Mouse (Mus musculus): ENCODE results near the gene Sf3b6. TPM values are rescaled to one million over a fixed set of nuclear protein-coding genes. Genes with fewer than 3 reads are reported as not detected.

Sf3b6 gene
- polyA plus RNA-seq, 1 experiment from 2014 or later = 282 TPM

- Histone ChIP-seq H3K4me1 (replicated peaks; ENCODE audit: control insufficient read depth, insufficient read depth, low read length) (0 out of 2 replicates have a peak, but pooled peaks cover 6% of the 10 kb centered on the region), H3K27me3 (replicated peaks; ENCODE audit: control insufficient read depth, insufficient read depth, low read length) (no peaks in the 10 kb centered on the region), H3K4me3 (ENCODE audit: low read depth, low read length) (no peak overlapping the region), H3K9me3 (ENCODE audit: control insufficient read depth, low read length) (no peaks in the 10 kb centered on the region), H3K4me2 (ENCODE audit: low read length) (no peak overlapping the region), H3K27ac (ENCODE audit: low read depth) (no peak overlapping the region), H3K9ac (ENCODE audit: low read length) (no peak overlapping the region), H3K36me3 (ENCODE audit: control insufficient read depth, insufficient read depth, low read length) (no peaks in the 10 kb centered on the region)
- WGBS = 93% methylated on average over 5 of the region's 5 CpGs
- DNase-seq (ENCODE audit: low spot score) = no peak
- ATAC-seq (replicated peaks; ENCODE audit: low FRiP score, low TSS enrichment, low read depth) = no peak
Observed at GRCm38 (mm10) chr12:4871260-4871659, 53.9 kb downstream of the Sf3b6 start.

GRCm38 (mm10) chr12:4872273-4872672, 54.9 kb downstream of the Sf3b6 start:
- no peak for ATAC-seq (replicated peaks; ENCODE audit: low FRiP score, low TSS enrichment, low read depth)
- no peak overlapping the region for H3K27ac ChIP-seq (ENCODE audit: low read depth)
- H3K4me3 ChIP-seq (ENCODE audit: low read depth, low read length) = no peak overlapping the region
- H3K4me2 ChIP-seq (ENCODE audit: low read length) = no peak overlapping the region
- H3K9me3 ChIP-seq (ENCODE audit: control insufficient read depth, low read length) = no peaks in the 10 kb centered on the region
- 59% methylated on average over 4 of the region's 4 CpGs for WGBS
- 0 out of 2 replicates have a peak, but pooled peaks cover 6% of the 10 kb centered on the region for H3K4me1 ChIP-seq (replicated peaks; ENCODE audit: control insufficient read depth, insufficient read depth, low read length)
- no peak overlapping the region for H3K9ac ChIP-seq (ENCODE audit: low read length)
- no peak for DNase-seq (ENCODE audit: low spot score)
- no peaks in the 10 kb centered on the region for H3K36me3 ChIP-seq (ENCODE audit: control insufficient read depth, insufficient read depth, low read length)
- no peaks in the 10 kb centered on the region for H3K27me3 ChIP-seq (replicated peaks; ENCODE audit: control insufficient read depth, insufficient read depth, low read length)

GRCm38 (mm10) chr12:4872983-4873477, 55.7 kb downstream of the Sf3b6 start:
- no peaks in the 10 kb centered on the region for H3K9me3 ChIP-seq (ENCODE audit: control insufficient read depth, low read length)
- DNase-seq (ENCODE audit: low spot score) = no peak
- H3K27me3 ChIP-seq (replicated peaks; ENCODE audit: control insufficient read depth, insufficient read depth, low read length) = no peaks in the 10 kb centered on the region
- no peak overlapping the region for H3K27ac ChIP-seq (ENCODE audit: low read depth)
- H3K4me2 ChIP-seq (ENCODE audit: low read length) = no peak overlapping the region
- H3K9ac ChIP-seq (ENCODE audit: low read length) = no peak overlapping the region
- no peaks in the 10 kb centered on the region for H3K36me3 ChIP-seq (ENCODE audit: control insufficient read depth, insufficient read depth, low read length)
- no peak for ATAC-seq (replicated peaks; ENCODE audit: low FRiP score, low TSS enrichment, low read depth)
- 67% methylated on average over 5 of the region's 5 CpGs for WGBS
- no peak overlapping the region for H3K4me3 ChIP-seq (ENCODE audit: low read depth, low read length)
- H3K4me1 ChIP-seq (replicated peaks; ENCODE audit: control insufficient read depth, insufficient read depth, low read length) = 0 out of 2 replicates have a peak, but pooled peaks cover 6% of the 10 kb centered on the region

GRCm38 (mm10) chr12:4873531-4873930, 56.2 kb downstream of the Sf3b6 start:
- WGBS = 69% methylated on average over 6 of the region's 6 CpGs
- Histone ChIP-seq H3K27me3 (replicated peaks; ENCODE audit: control insufficient read depth, insufficient read depth, low read length) (no peaks in the 10 kb centered on the region), H3K36me3 (ENCODE audit: control insufficient read depth, insufficient read depth, low read length) (no peaks in the 10 kb centered on the region), H3K4me1 (replicated peaks; ENCODE audit: control insufficient read depth, insufficient read depth, low read length) (0 out of 2 replicates have a peak, but pooled peaks cover 6% of the 10 kb centered on the region), H3K9ac (ENCODE audit: low read length) (no peak overlapping the region), H3K4me2 (ENCODE audit: low read length) (peak overlapping the region; percentile 51), H3K4me3 (ENCODE audit: low read depth, low read length) (no peak overlapping the region), H3K27ac (ENCODE audit: low read depth) (no peak overlapping the region), H3K9me3 (ENCODE audit: control insufficient read depth, low read length) (no peaks in the 10 kb centered on the region)
- DNase-seq (ENCODE audit: low spot score) = no peak
- ATAC-seq (replicated peaks; ENCODE audit: low FRiP score, low TSS enrichment, low read depth) = no peak

DNA sequence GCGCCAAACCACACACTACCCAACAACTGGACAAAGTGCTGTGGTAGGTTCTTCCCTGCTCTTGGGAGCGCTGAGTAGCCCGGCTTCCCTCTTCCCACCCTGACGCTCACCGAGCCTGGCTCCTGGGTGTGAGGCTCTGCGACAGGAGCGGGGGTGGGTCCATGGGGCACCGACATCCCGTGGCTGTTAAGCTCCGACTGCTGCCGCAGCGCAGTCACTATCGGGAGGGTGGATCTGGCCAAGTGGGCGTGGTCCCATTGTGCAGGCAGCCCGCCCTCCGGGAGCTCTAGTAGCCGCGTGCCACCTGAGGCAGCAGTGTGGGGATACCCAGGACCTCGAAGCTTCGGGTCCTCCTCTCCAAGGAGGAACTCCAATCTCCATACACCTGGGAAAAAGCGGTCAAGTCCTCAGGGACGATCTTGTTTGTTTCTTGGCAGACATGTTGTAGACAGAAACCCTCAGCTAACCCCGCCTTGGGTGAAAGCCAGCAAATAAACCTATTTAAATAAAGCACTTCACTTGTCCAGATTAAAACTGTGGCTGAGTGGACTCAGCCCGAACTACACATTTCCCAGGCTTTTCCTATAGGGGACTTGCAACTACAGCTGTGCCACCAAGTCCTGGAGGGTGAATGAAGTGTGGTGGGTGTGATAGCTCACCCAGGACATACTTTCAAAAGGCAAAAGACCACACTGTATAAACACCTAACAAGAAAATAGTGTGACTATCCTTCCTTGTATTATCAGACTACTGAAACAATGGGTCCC, 57.0 kb downstream of the Sf3b6 start, which contains the start of gene Mfsd2b:
Gene Mfsd2b, minus strand, starts transcription at position 199 of the 767 bp plus-strand sequence.
- DNase-seq (ENCODE audit: low spot score) (peak; percentile 79), ATAC-seq (replicated peaks; ENCODE audit: low FRiP score, low TSS enrichment, low read depth) (peak; percentile 89)
- 4% methylated on average over 24 of the region's 24 CpGs for WGBS
- H3K9ac ChIP-seq (ENCODE audit: low read length) = peak within 1 kb of the TSS; percentile 5
- H3K36me3 ChIP-seq (ENCODE audit: control insufficient read depth, insufficient read depth, low read length) = no peaks in the 10 kb centered on the region
- H3K27me3 ChIP-seq (replicated peaks; ENCODE audit: control insufficient read depth, insufficient read depth, low read length) = no peaks in the 10 kb centered on the region
- H3K4me1 ChIP-seq (replicated peaks; ENCODE audit: control insufficient read depth, insufficient read depth, low read length) = 0 out of 2 replicates have a peak, but pooled peaks cover 6% of the 10 kb centered on the region
- no peaks in the 10 kb centered on the region for H3K9me3 ChIP-seq (ENCODE audit: control insufficient read depth, low read length)
- no peak within 1 kb of the TSS for H3K27ac ChIP-seq (ENCODE audit: low read depth)
- peak within 1 kb of the TSS; percentile 51 for H3K4me2 ChIP-seq (ENCODE audit: low read length)
- peak within 1 kb of the TSS; percentile 31 for H3K4me3 ChIP-seq (ENCODE audit: low read depth, low read length)

- WGBS = 70% methylated on average over 8 of the region's 8 CpGs
- H3K4me3 ChIP-seq (ENCODE audit: low read depth, low read length) = no peak overlapping the region
- no peaks in the 10 kb centered on the region for H3K9me3 ChIP-seq (ENCODE audit: control insufficient read depth, low read length)
- H3K9ac ChIP-seq (ENCODE audit: low read length) = no peak overlapping the region
- no peak overlapping the region for H3K4me2 ChIP-seq (ENCODE audit: low read length)
- no peaks in the 10 kb centered on the region for H3K36me3 ChIP-seq (ENCODE audit: control insufficient read depth, insufficient read depth, low read length)
- H3K27me3 ChIP-seq (replicated peaks; ENCODE audit: control insufficient read depth, insufficient read depth, low read length) = no peaks in the 10 kb centered on the region
- ATAC-seq (replicated peaks; ENCODE audit: low FRiP score, low TSS enrichment, low read depth) (peak; percentile 26), DNase-seq (ENCODE audit: low spot score) (peak; percentile 53)
- no peak overlapping the region for H3K27ac ChIP-seq (ENCODE audit: low read depth)
- H3K4me1 ChIP-seq (replicated peaks; ENCODE audit: control insufficient read depth, insufficient read depth, low read length) = 0 out of 2 replicates have a peak, but pooled peaks cover 6% of the 10 kb centered on the region
Observed at GRCm38 (mm10) chr12:4875623-4876022, 58.3 kb downstream of the Sf3b6 start.

Other genes starting within 250 kb of the Sf3b6 start
- 42.2 and 45.2 TPM in 2 replicates for gene Itsn2, start 224.9 kb upstream of the Sf3b6 start, polyA plus RNA-seq (2014; fragmentation: Nextera tagmentation; extraction: Ambion mirVana)
- gene Gm3625, start 224.6 kb upstream of the Sf3b6 start, polyA plus RNA-seq (2014; fragmentation: Nextera tagmentation; extraction: Ambion mirVana) = not detected in 2 replicates
- 0.16 and 0.17 TPM in 2 replicates for gene Fam228a, start 79.1 kb upstream of the Sf3b6 start, polyA plus RNA-seq (2014; fragmentation: Nextera tagmentation; extraction: Ambion mirVana)
- 2.7 and 3.3 TPM in 2 replicates for gene Pfn4, start 48.5 kb upstream of the Sf3b6 start, polyA plus RNA-seq (2014; fragmentation: Nextera tagmentation; extraction: Ambion mirVana)
- 1.7 TPM in 2 replicates for gene Fam228b, start 48.3 kb upstream of the Sf3b6 start, polyA plus RNA-seq (2014; fragmentation: Nextera tagmentation; extraction: Ambion mirVana)
- gene Fkbp1b, start 24.0 kb downstream of the Sf3b6 start, polyA plus RNA-seq (2014; fragmentation: Nextera tagmentation; extraction: Ambion mirVana) = 11.2 and 14.5 TPM in 2 replicates
- gene Wdcp, start 25.8 kb downstream of the Sf3b6 start, polyA plus RNA-seq (2014; fragmentation: Nextera tagmentation; extraction: Ambion mirVana) = 14.4 and 15.0 TPM in 2 replicates
- 0.81 and 1.1 TPM in 2 replicates for gene Mfsd2b, start 56.8 kb downstream of the Sf3b6 start, polyA plus RNA-seq (2014; fragmentation: Nextera tagmentation; extraction: Ambion mirVana)
- gene Ubxn2a, start 90.2 kb downstream of the Sf3b6 start, polyA plus RNA-seq (2014; fragmentation: Nextera tagmentation; extraction: Ambion mirVana) = 26.5 and 30.0 TPM in 2 replicates
- gene Atad2b, start 99.8 kb downstream of the Sf3b6 start, polyA plus RNA-seq (2014; fragmentation: Nextera tagmentation; extraction: Ambion mirVana) = 15.1 and 16.5 TPM in 2 replicates